Mouse (Mus musculus) heart, embryonic 16.5 days (tissue): ENCODE measurements around the gene Tnfrsf14. TPM values are rescaled to one million over a fixed set of nuclear protein-coding genes. Genes with fewer than 3 reads are reported as not detected.

Experiments
- ATAC-seq: fragments of 200-750 bp; cut with Nextera tagmentation; replicated peaks from 2 replicates; pipeline ENCODE4 v1.8.0; 2017; ENCODE audit warnings: moderate number of reproducible peaks; ENCODE audit not compliant: insufficient read depth, low FRiP score; ENCODE audit errors: extremely low read depth
- H3K27ac ChIP-seq: fragments of 300-500 bp; sonication (generic); 2 replicates; pipeline ENCODE4 v1.5.1; 2014; ENCODE audit warnings: mild to moderate bottlenecking, low read length, control low read depth, moderate library complexity
- H3K27me3 ChIP-seq: fragments of 300-500 bp; sonication (generic); 2 replicates; pipeline ENCODE4 v1.6.1; 2014; ENCODE audit warnings: low read length, mixed read lengths; ENCODE audit not compliant: control insufficient read depth, insufficient read depth
- H3K36me3 ChIP-seq: fragments of 300-500 bp; sonication (generic); 2 replicates; pipeline ENCODE4 v1.6.1; 2014; ENCODE audit not compliant: control insufficient read depth, insufficient read depth
- H3K4me1 ChIP-seq: fragments of 300-500 bp; sonication (generic); 2 replicates; pipeline ENCODE4 v1.6.1; 2014; ENCODE audit warnings: low read length, mixed read lengths; ENCODE audit not compliant: control insufficient read depth, insufficient read depth
- H3K4me2 ChIP-seq: fragments of 300-500 bp; sonication (generic); 2 replicates; pipeline ENCODE4 v1.6.1; 2014; ENCODE audit warnings: low read depth, mild to moderate bottlenecking, control low read depth, low read length
- H3K4me3 ChIP-seq: fragments of 300-500 bp; sonication (generic); 2 replicates; pipeline ENCODE4 v1.5.1; 2014; ENCODE audit warnings: mild to moderate bottlenecking, control low read depth, low read length
- H3K9ac ChIP-seq: fragments of 300-500 bp; sonication (generic); 2 replicates; pipeline ENCODE4 v1.6.1; 2014; ENCODE audit warnings: low read length, control low read depth
- H3K9me3 ChIP-seq: fragments of 300-500 bp; sonication (generic); replicated peaks from 2 replicates; pipeline ENCODE4 v1.6.1; 2016; ENCODE audit warnings: low read length; ENCODE audit not compliant: control insufficient read depth
- WGBS: fragments of 180-500 bp; shearing (Covaris S2); extraction: QIAGEN DNeasy Blood & Tissue Kit; methylation state at CpG from one replicate; pipeline ENCODE4 v1.1.7; 2014; 5-methylcytosine and 5-hydroxymethylcytosine counted together
- polyA plus RNA-seq: library from polyadenylated mRNA; unstranded; fragments of >200 nt; fragmentation: Nextera tagmentation; extraction: Ambion mirVana; gene quantifications from 2 replicates; pipeline ENCODE4 v1.2.1, GENCODE M21; 2015

Gene Tnfrsf14
- polyA plus RNA-seq, 1 experiment from 2014 or later: 1.3 TPM

- Histone ChIP-seq H3K9ac (peak overlapping the region; percentile 53), H3K9me3 (no peaks in the 10 kb centered on the region), H3K4me2 (peak overlapping the region; percentile 28), H3K27ac (peak overlapping the region; percentile 74), H3K36me3 (no peaks in the 10 kb centered on the region), H3K27me3 (no peaks in the 10 kb centered on the region), H3K4me1 (peaks cover 26% of the 10 kb centered on the region), H3K4me3 (no peak overlapping the region)
- 16% methylated on average over 6 of the region's 6 CpGs for WGBS
- peak; percentile 68 for ATAC-seq
These were observed 47.6 kb downstream of the Tnfrsf14 start for GRCm38 (mm10) chr4:154880730-154881129.

GRCm38 (mm10) chr4:154877864-154878548 is 50.4 kb downstream of the Tnfrsf14 start:
- Histone ChIP-seq H3K27me3 (no peaks in the 10 kb centered on the region), H3K9ac (peak overlapping the region; percentile 70), H3K4me1 (peaks cover 26% of the 10 kb centered on the region), H3K4me3 (peak overlapping the region; percentile 47), H3K9me3 (no peaks in the 10 kb centered on the region), H3K4me2 (peak overlapping the region; percentile 69), H3K27ac (peak overlapping the region; percentile 91), H3K36me3 (no peaks in the 10 kb centered on the region)
- peak; percentile 95 for ATAC-seq
- 10% methylated on average over 18 of the region's 18 CpGs for WGBS

- no peak for ATAC-seq
- Histone ChIP-seq H3K27ac (no peak overlapping the region), H3K36me3 (no peaks in the 10 kb centered on the region), H3K9ac (no peak overlapping the region), H3K4me3 (no peak overlapping the region), H3K27me3 (peaks cover 12% of the 10 kb centered on the region; the same call in 1 of the 2 replicates), H3K9me3 (no peaks in the 10 kb centered on the region), H3K4me1 (peaks cover under 1% of the 10 kb centered on the region), H3K4me2 (no peak overlapping the region)
- WGBS: 69% methylated on average over 6 of the region's 6 CpGs
These were observed 55.2 kb downstream of the Tnfrsf14 start for GRCm38 (mm10) chr4:154873186-154873585.

Other genes with a start within 250 kb of the Tnfrsf14 start
- gene Ttc34, start 91.1 kb downstream of the Tnfrsf14 start, polyA plus RNA-seq: 0.12 and 0.31 TPM in 2 replicates
- 0.24 and 0.42 TPM in 2 replicates for gene Mmel1, start 59.0 kb downstream of the Tnfrsf14 start, polyA plus RNA-seq
- 58.9 and 62.9 TPM in 2 replicates for gene Fam213b, start 29.4 kb downstream of the Tnfrsf14 start, polyA plus RNA-seq
- gene Hes5, start 32.4 kb upstream of the Tnfrsf14 start, polyA plus RNA-seq: 0.29 and 0.34 TPM in 2 replicates
- gene Pank4, start 35.6 kb upstream of the Tnfrsf14 start, polyA plus RNA-seq: 44.2 and 47.2 TPM in 2 replicates
- gene Plch2, start 128.2 kb upstream of the Tnfrsf14 start, polyA plus RNA-seq: 1.0 and 1.4 TPM in 2 replicates
- gene Pex10, start 138.5 kb upstream of the Tnfrsf14 start, polyA plus RNA-seq: 17.3 and 18.0 TPM in 2 replicates
- gene Rer1, start 157.8 kb upstream of the Tnfrsf14 start, polyA plus RNA-seq: 116 and 138 TPM in 2 replicates
- 1.8 and 3.0 TPM in 2 replicates for gene Morn1, start 158.0 kb upstream of the Tnfrsf14 start, polyA plus RNA-seq